Mouse (Mus musculus) kidney, adult 2 months (tissue): ENCODE measurements around the gene Ulk4.

ENCODE experiments used
- CTCF ChIP-seq: fragments of 200-500 bp; conservative IDR thresholded peaks from 2 replicates; pipeline ENCODE4 v1.5.1; 2011; ENCODE audit warnings: low read depth, mild to moderate bottlenecking, control low read depth, low read length, moderate library complexity, mixed read lengths; ENCODE audit not compliant: insufficient read depth, insufficient read length
- POLR2A ChIP-seq: fragments of 200-500 bp; IDR thresholded peaks from one replicate; pipeline ENCODE4 v1.6.1; 2011; ENCODE audit warnings: low read depth, low read length, control low read depth

DNA sequence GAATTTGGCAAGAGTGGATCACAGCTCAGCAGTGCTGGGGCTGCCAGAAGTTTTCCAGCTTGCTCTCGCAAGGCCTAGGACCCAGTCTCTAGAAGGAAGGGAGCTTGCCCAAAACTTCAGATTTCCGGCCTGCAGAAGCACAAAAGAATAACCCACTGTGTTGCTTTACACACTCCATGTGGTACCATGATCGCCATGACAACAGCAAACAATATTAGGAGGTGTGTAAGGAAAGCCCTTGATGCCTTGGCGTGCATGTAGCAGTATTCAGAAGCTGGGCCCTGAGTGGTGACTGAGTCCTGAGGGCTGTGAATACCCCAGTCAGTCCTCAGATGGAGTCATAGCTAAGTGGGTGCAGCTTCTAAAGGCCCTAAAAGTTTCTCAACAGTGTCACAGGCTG lies 192.8 kb downstream of the Ulk4 start:
- TF ChIP-seq CTCF (no peak), POLR2A (no peak)
